Mouse (Mus musculus) MEL (cell line): ENCODE measurements around the gene Pip4k2b. TPM values are rescaled to one million over a fixed set of nuclear protein-coding genes. Genes with fewer than 3 reads are reported as not detected.

Source experiments
- DNase-seq: peaks from one replicate; pipeline ENCODE4 v3.0.0; 2011; ENCODE audit warnings: low read depth, low spot score
- H3K27ac ChIP-seq: 2 replicates; pipeline ENCODE4 v1.5.1; 2012; ENCODE audit warnings: low read depth, mild to moderate bottlenecking, control low read depth, low read length, moderate library complexity; ENCODE audit not compliant: control insufficient read depth
- H3K27me3 ChIP-seq, 2 experiments: fragments of 150-350 bp in 1 of 2; sonication (generic) in 1 of 2; 2 replicates each; pipeline ENCODE4 v1.6.1; 2012; ENCODE audit warnings: low read length in 2 of 2, mild to moderate bottlenecking in 2 of 2, improper control_type of control experiment in 1 of 2, moderate library complexity in 1 of 2; ENCODE audit not compliant: insufficient read depth in 2 of 2, control insufficient read depth in 1 of 2
- H3K36me3 ChIP-seq, 2 experiments: 2 replicates each; pipeline ENCODE4 v1.6.1; 2012 to 2014; ENCODE audit warnings: low read length in 2 of 2, improper control_type of control experiment in 1 of 2, inconsistent platforms in 1 of 2, mild to moderate bottlenecking in 1 of 2; ENCODE audit not compliant: insufficient read depth in 2 of 2, control insufficient read depth in 1 of 2
- H3K4me1 ChIP-seq, 2 experiments: fragments of 150-350 bp in 1 of 2; sonication (generic) in 1 of 2; 2 replicates each; pipeline ENCODE4 v1.6.1; 2012; ENCODE audit warnings: low read length in 2 of 2, improper control_type of control experiment in 1 of 2, mild to moderate bottlenecking in 1 of 2; ENCODE audit not compliant: insufficient read depth in 2 of 2, control insufficient read depth in 1 of 2
- H3K4me3 ChIP-seq, 2 experiments: fragments of 150-350 bp in 1 of 2; sonication (generic) in 1 of 2; 2 replicates each; pipeline ENCODE4 v1.5.1; 2012; ENCODE audit warnings: low read depth in 2 of 2, low read length in 2 of 2, mild to moderate bottlenecking in 2 of 2, moderate library complexity in 2 of 2, control low read depth in 1 of 2, improper control_type of control experiment in 1 of 2; ENCODE audit not compliant: control insufficient read depth in 1 of 2, insufficient read depth in 1 of 2
- H3K79me2 ChIP-seq: 2 replicates; pipeline ENCODE4 v1.6.1; 2012; ENCODE audit warnings: mild to moderate bottlenecking, low read length, moderate library complexity; ENCODE audit not compliant: control insufficient read depth, poor library complexity, insufficient read depth
- H3K9ac ChIP-seq: 2 replicates; pipeline ENCODE4 v1.6.1; 2012; ENCODE audit warnings: low read depth, mild to moderate bottlenecking, control low read depth, low read length, moderate library complexity; ENCODE audit not compliant: control insufficient read depth, poor library complexity, severe bottlenecking
- H3K9me3 ChIP-seq: fragments of 150-350 bp; sonication (generic); replicated peaks from 2 replicates; pipeline ENCODE4 v1.6.1; 2012; ENCODE audit warnings: mild to moderate bottlenecking, low read length, improper control_type of control experiment, moderate library complexity; ENCODE audit not compliant: insufficient read depth
- BHLHE40 ChIP-seq: IDR thresholded peaks from 2 replicates; pipeline ENCODE4 v1.6.1; 2012; ENCODE audit warnings: low read depth, mild to moderate bottlenecking, inconsistent platforms, low read length, improper control_type of control experiment, borderline replicate concordance
- EP300 ChIP-seq, 2 experiments: IDR thresholded peaks; 2 replicates each; pipeline ENCODE4 v1.6.1; 2011; ENCODE audit warnings: improper control_type of control experiment in 2 of 2, low read length in 2 of 2, low read depth in 1 of 2, mild to moderate bottlenecking in 1 of 2
- ETS1 ChIP-seq: IDR thresholded peaks from 2 replicates; pipeline ENCODE4 v1.6.1; 2012; ENCODE audit warnings: low read depth, mild to moderate bottlenecking, inconsistent platforms, low read length, improper control_type of control experiment, moderate library complexity
- GABPA ChIP-seq: IDR thresholded peaks from 2 replicates; pipeline ENCODE4 v1.6.1; 2012; ENCODE audit warnings: low read depth, mild to moderate bottlenecking, inconsistent platforms, low read length, improper control_type of control experiment, moderate library complexity
- GATA1 ChIP-seq: IDR thresholded peaks from 2 replicates; pipeline ENCODE4 v1.6.1; 2011; ENCODE audit warnings: low read depth, low read length, improper control_type of control experiment
- HCFC1 ChIP-seq: IDR thresholded peaks from 2 replicates; pipeline ENCODE4 v1.6.1; 2012; ENCODE audit warnings: low read depth, mild to moderate bottlenecking, inconsistent platforms, low read length, improper control_type of control experiment, moderate library complexity
- KAT2A ChIP-seq: conservative IDR thresholded peaks from 2 replicates; pipeline ENCODE4 v1.6.1; 2012; ENCODE audit warnings: low read depth, low read length, improper control_type of control experiment, inconsistent platforms
- MAFK ChIP-seq: IDR thresholded peaks from 2 replicates; pipeline ENCODE4 v1.6.1; 2011; ENCODE audit warnings: low read depth, mild to moderate bottlenecking, low read length, improper control_type of control experiment, borderline replicate concordance
- MAX ChIP-seq: IDR thresholded peaks from 2 replicates; pipeline ENCODE4 v1.6.1; 2011; ENCODE audit warnings: low read length, improper control_type of control experiment
- MXI1 ChIP-seq: IDR thresholded peaks from 2 replicates; pipeline ENCODE4 v1.6.1; 2011; ENCODE audit warnings: mild to moderate bottlenecking, low read depth, low read length, improper control_type of control experiment
- MYC ChIP-seq: IDR thresholded peaks from 2 replicates; pipeline ENCODE4 v1.6.1; 2011; ENCODE audit warnings: low read depth, mild to moderate bottlenecking, low read length, improper control_type of control experiment, moderate library complexity
- POLR2AphosphoS2 ChIP-seq: IDR thresholded peaks from 2 replicates; pipeline ENCODE4 v1.6.1; 2011; ENCODE audit warnings: low read length, improper control_type of control experiment
- POLR2AphosphoS5 ChIP-seq: IDR thresholded peaks from 2 replicates; pipeline ENCODE4 v1.6.1; 2012; ENCODE audit warnings: low read depth, borderline replicate concordance, mild to moderate bottlenecking, inconsistent platforms, low read length, moderate library complexity, mixed read lengths
- RAD21 ChIP-seq: IDR thresholded peaks from 2 replicates; pipeline ENCODE4 v1.6.1; 2011; ENCODE audit warnings: mild to moderate bottlenecking, low read depth, low read length, improper control_type of control experiment
- RCOR1 ChIP-seq: IDR thresholded peaks from 2 replicates; pipeline ENCODE4 v1.6.1; 2012; ENCODE audit warnings: low read depth, mild to moderate bottlenecking, inconsistent platforms, low read length, improper control_type of control experiment
- TAL1 ChIP-seq: IDR thresholded peaks from 2 replicates; pipeline ENCODE4 v1.6.1; 2012; ENCODE audit warnings: mild to moderate bottlenecking, inconsistent platforms, low read length, moderate library complexity, mixed read lengths
- TBP ChIP-seq: IDR thresholded peaks from 2 replicates; pipeline ENCODE4 v1.8.0; 2011; ENCODE audit warnings: low read depth, low read length, improper control_type of control experiment
- USF1 ChIP-seq: IDR thresholded peaks from 2 replicates; pipeline ENCODE4 v1.6.1; 2014; ENCODE audit warnings: low read depth, mild to moderate bottlenecking, inconsistent platforms, low read length, improper control_type of control experiment, moderate library complexity
- USF2 ChIP-seq, 2 experiments: IDR thresholded peaks; 2 replicates each; pipeline ENCODE4 v1.6.1; 2011 to 2012; ENCODE audit warnings: improper control_type of control experiment in 2 of 2, low read length in 2 of 2, borderline replicate concordance in 1 of 2, inconsistent platforms in 1 of 2, low read depth in 1 of 2, mild to moderate bottlenecking in 1 of 2; ENCODE audit not compliant: insufficient read depth in 1 of 2
- ZC3H11A ChIP-seq: IDR thresholded peaks from 2 replicates; pipeline ENCODE4 v1.6.1; 2012; ENCODE audit warnings: low read depth, mild to moderate bottlenecking, inconsistent platforms, low read length, improper control_type of control experiment
- ZMIZ1 ChIP-seq: IDR thresholded peaks from 2 replicates; pipeline ENCODE4 v1.6.1; 2012; ENCODE audit warnings: low read depth, mild to moderate bottlenecking, inconsistent platforms, low read length, improper control_type of control experiment, moderate library complexity
- polyA plus RNA-seq, 2 experiments: library from polyadenylated mRNA; stranded (reverse) in 1 of 2; unstranded in 1 of 2; fragments of >175 nt in 1 of 2; fragments of >200 nt in 1 of 2; gene quantifications; 2 replicates each; pipeline versions ENCODE4 v1.2.1 to v1.2.4; 2012; ENCODE audit warnings: low replicate concordance in 2 of 2, low read depth in 1 of 2; ENCODE audit not compliant: insufficient read length in 2 of 2, insufficient read depth in 1 of 2, missing spikeins in 1 of 2
- total RNA-seq: library from RNA; depleted of rRNA; stranded (reverse); fragments of 300-350 nt; gene quantifications from 2 replicates; pipeline ENCODE4 v1.2.3, GENCODE M21; 2012

The Pip4k2b gene
- total and polyA plus RNA-seq, 3 experiments = 40.2 to 57.3 (median 43.4) TPM

DNA sequence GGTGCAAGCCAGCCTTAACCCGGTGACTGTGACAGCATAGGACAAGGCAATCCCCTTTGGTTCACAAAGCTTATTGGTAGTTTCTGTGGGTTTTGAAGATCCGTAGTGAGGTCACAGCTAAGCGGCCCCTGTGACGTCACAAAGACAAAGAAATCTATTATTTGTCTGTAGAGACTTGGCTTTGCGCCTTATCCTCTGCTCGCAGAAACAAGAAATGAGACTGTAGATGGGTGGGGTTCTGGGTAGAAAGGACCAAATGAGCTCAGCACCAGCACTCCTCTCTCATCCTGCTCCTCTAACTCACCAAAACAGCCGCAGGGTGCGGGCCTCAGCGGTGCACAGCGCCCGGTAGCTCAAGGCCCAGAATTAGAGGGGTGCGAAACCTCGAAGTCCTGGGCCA, 30.7 kb upstream of the Pip4k2b start:
- no peaks in the 10 kb centered on the region for H3K9me3 ChIP-seq
- H3K27me3 ChIP-seq = no peaks in the 10 kb centered on the region
- no peak overlapping the region for H3K27ac ChIP-seq
- DNase-seq = no peak
- H3K36me3 ChIP-seq = peaks cover 20 to 26% of the 10 kb centered on the region in 2 experiments
- no peak overlapping the region for H3K4me3 ChIP-seq
- no peak overlapping the region for H3K9ac ChIP-seq
- TF ChIP-seq ZMIZ1 = no peak
- TF ChIP-seq HCFC1 = no peak
- no peak for TF ChIP-seq POLR2AphosphoS5
- no peak for TF ChIP-seq USF2 (IDR thresholded peaks at IDR 0.05; ENCODE audit: borderline replicate concordance in 1 of 2, insufficient read depth in 1 of 2, low read depth in 1 of 2, low read length in 2 of 2)
- TF ChIP-seq RAD21 = no peak
- no peak for TF ChIP-seq USF1
- TF ChIP-seq EP300 (IDR thresholded peaks at IDR 0.05; ENCODE audit: low read depth in 1 of 2, low read length in 2 of 2) = no peak
- no peak for TF ChIP-seq RCOR1
- TF ChIP-seq MAX = no peak
- no peak for TF ChIP-seq POLR2AphosphoS2
- no peak for TF ChIP-seq BHLHE40
- TF ChIP-seq, all 39 proteins: peak for 0
- H3K79me2 ChIP-seq = peaks cover 14% of the 10 kb centered on the region
- H3K4me1 ChIP-seq = peaks cover 0 to 8% of the 10 kb centered on the region in 2 experiments; a peak in 2 of 4 replicates

DNA sequence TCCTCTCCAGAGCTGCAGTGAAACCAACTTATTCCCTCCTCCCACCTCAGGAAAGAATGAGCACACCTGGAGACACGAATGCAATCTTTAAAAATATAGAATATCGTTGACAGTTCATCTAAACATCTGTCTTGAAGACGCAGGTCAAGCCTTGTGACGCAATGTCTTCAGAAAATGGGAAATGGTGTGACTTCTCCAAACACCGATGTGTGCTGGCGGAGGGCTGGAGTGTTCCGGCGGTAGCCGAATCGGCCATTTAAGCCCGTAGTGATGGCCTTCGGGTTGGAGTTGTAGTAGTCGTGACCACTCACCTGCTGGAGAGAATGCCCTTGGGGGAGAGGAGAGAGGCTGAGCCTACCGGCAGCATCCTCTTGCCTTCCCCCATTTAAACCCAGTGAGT, 26.9 kb upstream of the Pip4k2b start:
- Histone ChIP-seq H3K27ac (no peak overlapping the region), H3K9me3 (no peaks in the 10 kb centered on the region)
- TF ChIP-seq RAD21 = no peak
- TF ChIP-seq KAT2A = no peak
- no peak for TF ChIP-seq ZC3H11A
- TF ChIP-seq MAFK = no peak
- TF ChIP-seq TAL1 = no peak
- TF ChIP-seq RCOR1 = no peak
- TF ChIP-seq GABPA = no peak
- TF ChIP-seq BHLHE40 = no peak
- TF ChIP-seq MYC = no peak
- TF ChIP-seq MXI1 = no peak
- TF ChIP-seq ETS1 = no peak
- TF ChIP-seq TBP = no peak
- TF ChIP-seq POLR2AphosphoS2 = no peak
- TF ChIP-seq GATA1 = no peak
- TF ChIP-seq, all 39 proteins: peak for 0
- Histone ChIP-seq H3K27me3 (no peaks in the 10 kb centered on the region), H3K4me3 (no peak overlapping the region), H3K79me2 (no peaks in the 10 kb centered on the region; the same call in 1 of the 2 replicates), H3K36me3 (no peaks in the 10 kb centered on the region), H3K9ac (no peak overlapping the region), H3K4me1 (no peaks in the 10 kb centered on the region)
- DNase-seq = no peak
